Mouse (Mus musculus) right cerebral cortex, postnatal 25 days (tissue): ENCODE measurements around the gene Pou2f3.

Experiments used
- DNase-seq: peaks from one replicate; pipeline ENCODE4 v3.0.0; 2022

Gene Pou2f3

DNA sequence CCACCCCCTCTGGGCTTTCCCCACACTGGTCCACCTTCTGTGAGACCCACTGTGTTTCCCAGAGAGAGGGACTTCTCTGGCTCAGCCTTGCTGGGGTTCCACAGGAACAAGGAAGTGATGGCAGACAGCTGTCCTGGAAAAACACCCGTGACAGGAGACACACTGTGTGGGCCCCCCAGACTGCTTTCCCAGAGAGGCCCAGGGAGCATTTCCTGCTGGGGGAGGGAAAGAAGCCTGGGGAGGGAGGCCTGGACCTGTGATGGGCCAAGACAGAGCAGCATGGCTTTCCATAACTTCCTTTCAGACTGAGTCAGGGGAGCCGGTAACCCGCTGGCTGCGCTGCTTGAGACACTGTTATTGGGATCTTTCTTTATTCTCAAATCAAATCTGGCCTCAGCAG lies 20.7 kb upstream of the Pou2f3 start:
- DNase-seq, result no peak

DNA sequence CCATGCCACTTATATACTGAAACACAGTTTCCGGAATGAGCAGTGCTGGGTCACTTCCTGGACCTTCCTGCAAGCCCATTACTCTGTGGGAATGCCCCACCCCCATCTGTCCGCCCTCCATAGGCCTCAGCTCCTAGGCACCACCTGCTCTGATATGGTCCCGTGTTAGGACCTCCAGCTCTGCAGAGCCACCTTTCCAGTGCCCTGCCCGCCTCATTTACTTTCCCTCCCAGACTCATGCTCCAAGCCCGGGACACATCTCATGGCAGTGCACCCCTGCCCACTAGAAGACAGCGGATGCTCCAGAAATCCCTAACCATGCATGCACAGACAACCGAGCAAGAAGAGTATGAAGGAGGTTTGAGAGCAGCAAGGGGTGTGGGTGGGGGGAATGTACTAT lies 19.8 kb upstream of the Pou2f3 start:
- DNase-seq, result no peak

DNA sequence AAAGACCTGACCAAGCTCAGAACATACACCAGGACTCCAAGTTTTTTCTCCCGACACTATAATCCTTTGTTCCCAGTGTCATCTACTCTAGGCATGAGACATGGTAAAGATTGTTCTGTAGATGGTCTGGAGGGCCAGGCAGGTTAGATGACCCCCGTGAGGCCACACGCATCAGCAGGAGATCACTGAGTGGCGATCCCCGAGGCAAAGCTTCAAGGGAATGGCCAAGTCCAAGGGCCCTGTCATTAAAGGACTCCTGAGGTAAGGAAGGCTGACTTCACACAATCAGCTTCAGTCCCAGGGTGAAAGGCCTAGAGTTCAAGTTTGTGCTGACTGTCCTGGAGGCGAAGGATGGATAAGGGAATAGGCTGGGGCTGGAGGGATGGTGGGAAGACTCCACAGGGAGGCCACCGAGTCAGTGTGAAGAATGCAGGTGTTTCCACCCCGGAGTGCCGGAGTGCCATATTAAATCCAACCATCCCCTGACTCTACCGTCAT lies 19.3 kb upstream of the Pou2f3 start:
- DNase-seq, result no peak

DNA sequence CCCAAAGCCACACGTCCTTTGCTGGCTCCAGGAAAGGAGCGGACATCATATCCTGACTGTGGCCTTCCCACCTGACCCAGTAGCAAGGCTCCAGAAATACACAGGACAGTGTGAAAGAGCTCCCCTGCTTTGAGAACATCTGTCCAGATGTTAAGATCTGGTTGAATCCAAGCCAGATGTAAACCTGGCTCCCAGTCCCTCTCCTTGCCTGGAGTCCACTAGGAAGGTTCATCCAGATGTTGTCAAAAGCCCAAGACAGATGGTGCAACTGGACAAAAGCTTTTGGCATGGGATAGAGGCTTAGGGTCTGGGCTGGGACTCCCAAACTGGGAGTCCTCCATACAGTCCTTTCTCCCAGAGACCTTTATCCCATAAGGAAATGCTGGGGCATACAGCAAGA lies 18.6 kb upstream of the Pou2f3 start:
- DNase-seq, result no peak

DNA sequence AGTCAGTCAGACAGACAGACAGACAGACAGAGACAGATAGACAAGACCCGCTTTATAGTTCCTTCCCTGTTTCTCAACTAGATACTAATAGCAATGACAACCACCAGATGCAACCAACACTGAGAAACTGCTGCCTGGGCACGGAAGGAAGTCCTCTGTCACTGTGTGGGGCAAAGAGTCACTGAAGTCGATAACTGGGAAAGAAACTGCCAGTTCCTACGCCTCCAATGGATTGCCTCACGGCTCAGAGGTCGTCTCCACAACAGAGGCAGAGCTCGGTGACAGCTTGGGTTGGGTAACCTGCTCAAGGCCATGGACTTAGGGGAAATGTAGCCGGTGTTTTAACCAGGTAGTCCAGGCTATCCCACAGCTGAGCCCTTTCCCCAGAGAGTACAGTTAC lies 17.5 kb upstream of the Pou2f3 start:
- DNase-seq, result no peak

DNA sequence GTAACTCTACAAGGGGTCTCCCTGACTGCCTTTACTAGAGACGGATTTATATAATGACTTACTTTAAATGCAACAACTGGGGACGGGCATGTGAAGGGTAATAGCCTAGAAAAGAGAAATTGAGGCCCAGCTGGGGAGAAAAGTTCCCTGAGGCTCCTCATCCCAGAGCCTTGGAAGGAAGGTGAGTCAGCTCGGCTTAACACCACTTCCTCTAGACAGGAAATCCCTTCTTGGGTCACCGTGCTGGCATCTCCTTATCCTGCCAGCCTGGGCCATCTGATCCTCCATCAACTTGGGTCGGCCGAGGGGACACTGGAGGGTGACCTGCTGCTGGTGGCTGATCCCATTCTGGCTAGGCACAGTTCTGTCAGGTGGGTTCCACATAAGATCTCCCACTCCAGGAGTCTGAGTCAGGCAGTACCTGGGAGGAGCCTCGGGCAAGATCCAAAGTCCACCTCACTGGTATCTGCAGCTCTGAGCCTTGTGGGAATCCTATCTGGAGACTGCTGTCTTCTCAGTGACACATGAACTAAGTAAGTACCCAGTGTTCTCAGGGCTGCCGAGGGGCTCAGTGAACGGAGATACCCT lies 16.5 kb upstream of the Pou2f3 start:
- no peak for DNase-seq

DNA sequence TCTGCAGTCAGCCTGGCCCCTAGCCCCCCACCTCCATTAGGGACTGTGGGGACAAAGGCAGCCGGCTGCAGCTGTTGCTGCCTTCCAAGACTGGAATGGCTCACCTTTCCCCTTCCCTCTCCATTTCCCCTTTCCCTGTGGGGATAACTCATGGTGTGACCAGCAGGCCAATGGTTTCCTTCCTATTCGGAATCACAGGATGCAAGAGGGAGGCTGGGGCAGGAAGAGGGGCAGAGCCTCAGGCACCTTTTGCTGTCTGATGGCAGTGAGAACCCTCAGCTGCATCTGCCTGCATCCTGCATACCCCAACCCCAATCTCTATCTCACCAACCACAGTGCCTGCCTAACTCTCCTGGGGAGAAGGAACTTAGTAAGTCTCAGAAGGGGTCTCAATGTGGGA lies 15.3 kb upstream of the Pou2f3 start:
- no peak for DNase-seq

DNA sequence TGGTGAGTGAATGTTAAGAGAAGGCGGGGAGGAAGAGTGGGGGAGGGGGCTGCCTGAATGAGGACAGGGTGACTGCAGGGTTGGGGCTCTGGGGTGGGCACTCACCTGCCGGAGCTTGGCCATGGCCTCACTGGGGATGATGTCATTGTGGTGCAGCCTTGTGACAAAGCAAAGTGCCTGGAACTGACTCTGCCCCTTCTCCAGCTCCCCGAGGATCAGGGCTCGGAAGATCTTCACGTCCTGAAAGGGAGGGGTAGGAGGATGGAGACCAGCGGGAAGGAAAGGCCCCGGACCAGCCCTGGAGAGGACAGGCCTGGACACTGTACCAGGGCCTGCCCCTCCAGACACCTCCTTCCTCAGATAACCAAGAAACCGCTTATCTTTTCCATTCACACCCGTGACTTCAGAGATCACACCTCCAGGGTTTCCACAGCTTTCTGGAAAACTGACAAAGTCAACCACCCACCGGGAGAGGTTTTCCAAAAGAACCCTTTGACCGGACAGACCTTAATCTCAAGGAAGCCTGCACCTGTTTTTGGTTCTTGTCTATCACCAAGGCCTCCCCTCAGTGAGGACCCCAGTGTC lies 14.7 kb upstream of the Pou2f3 start:
- DNase-seq, result no peak

DNA sequence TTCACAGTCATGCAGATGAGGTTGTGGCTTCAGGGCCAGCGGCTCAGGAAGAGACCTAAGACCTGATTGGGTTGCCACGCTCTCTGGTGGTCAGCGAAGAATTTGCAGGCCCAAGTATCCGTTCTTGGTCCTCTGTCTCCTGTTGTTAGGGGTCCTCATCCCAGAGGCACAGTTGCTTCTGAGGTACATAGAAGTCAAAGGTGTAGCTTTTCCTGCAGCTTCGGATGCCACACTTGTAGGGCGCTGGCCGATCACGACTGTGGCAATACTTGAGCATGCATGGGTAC lies 12.2 kb upstream of the Pou2f3 start:
- DNase-seq, result no peak

DNA sequence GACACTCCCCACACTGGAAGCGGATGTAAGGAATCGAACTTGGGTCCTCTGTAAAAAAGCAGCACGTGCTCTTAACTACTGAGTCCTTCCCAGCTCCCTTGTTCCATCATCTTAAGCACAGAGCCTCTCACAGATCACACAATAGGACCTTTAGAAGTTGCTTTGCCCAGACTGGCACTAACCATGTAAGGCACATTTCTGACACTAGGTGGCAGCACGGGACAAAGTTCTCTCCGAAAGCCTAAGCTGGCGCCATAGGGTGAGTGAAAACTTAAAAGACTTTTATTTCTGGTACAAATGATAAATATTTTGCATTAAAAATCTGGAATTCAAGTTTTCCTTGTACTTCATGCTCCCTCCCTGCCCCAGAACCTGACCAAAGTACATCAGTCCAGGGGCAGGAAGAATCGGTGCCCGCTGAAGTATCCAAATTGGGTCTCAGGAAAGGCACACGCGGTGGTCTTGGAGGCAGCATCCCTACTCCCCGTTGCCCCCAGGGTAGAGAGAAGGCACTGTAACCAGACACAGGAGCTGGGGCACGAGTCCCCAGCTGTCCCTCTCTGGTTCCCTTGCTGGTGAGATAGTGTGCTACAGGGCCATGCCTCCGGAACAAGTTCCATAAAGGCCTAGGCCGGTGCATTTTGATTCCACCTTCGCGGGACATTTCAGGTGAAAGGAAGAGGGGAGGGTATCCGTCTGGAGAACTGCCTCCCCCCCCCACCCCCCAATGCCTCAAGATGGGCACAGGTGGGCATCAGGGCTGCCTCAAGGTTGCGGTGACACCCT lies 11.7 kb upstream of the Pou2f3 start:
- peak; percentile 78 for DNase-seq

DNA sequence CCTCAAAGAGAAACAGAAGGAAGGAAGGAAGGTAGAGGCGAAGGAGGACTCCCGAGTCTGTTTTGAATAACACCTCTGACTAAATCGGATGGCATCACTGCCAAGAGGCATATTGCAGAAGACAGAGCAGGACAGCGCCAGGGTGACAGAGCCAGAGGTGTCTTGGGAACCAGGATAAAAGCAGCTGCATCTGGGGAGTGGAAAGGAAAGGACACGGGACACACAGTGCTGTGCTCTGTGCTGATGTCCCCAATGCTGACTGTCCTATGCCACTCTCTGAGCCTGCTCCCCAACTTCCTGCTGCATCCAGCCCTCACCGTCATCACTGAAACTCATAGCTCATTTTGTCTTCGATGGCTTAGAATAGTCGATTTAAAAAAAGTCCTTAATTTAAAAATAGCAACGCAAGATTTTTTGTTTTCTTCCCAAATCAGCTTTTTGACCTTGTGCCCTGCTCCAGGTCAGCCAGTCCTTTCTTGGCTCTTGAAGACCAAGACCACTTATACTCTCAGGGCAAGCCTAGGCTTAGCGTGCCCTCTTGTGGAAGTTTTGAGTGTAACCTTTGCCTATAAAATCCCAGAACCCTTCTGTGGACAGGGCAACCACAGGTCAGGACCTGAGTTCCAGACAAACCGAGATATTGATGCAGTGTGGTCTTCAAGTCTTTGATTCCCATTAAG lies 742 bp upstream of the Pou2f3 start:
- peak; percentile 29 for DNase-seq

DNA sequence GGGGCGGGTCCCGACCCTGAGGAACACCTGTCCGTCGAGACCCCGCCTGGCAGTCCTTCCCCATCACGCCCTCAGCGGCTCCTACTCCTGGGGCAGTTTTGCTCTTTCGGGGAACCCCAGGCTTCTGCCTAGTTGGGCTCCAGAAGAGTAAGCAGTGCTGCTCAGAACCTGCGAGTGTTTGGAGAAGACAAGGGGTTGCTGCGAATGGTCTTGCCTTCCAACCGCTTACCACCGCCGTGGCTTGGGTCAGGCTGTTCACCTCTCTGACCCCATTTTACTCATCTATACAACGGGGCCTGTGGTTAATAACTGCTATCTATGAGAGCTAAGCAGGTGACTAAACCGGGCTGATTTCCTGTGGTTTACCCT lies 4.2 kb downstream of the Pou2f3 start:
- no peak for DNase-seq

DNA sequence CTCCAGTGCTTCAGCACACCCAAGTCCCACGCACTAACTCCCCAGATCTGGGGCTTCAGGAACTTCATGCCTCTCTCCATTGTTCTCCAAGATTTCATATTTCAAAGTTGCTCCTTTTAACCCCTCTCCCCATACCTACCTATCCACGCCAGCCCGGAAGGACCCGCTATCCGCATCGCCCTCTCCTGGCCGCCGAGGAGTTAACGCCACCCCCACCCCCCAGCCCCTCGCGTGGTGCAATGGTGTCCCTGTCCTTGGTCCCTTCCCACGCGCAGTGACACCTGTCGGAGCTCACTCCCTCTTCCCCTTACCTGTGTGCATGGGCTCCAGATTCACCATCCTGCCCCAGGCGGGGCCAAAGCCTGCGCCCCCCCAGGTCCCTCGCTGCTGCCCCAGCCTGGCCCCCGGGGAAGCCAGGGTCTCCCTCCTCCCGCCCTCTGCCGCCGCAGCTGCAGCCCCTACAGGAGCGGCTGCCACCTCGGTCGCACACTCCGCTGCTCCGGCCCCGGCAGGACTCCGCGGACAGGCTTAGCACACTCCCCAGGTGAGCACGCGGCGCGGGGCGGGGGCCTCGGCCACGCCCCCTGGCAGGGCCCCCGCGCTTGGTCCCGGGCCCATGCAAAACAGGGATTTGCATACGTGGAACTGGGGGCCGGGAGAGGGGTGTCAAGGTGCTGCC lies 4.7 kb downstream of the Pou2f3 start:
- DNase-seq, result no peak

DNA sequence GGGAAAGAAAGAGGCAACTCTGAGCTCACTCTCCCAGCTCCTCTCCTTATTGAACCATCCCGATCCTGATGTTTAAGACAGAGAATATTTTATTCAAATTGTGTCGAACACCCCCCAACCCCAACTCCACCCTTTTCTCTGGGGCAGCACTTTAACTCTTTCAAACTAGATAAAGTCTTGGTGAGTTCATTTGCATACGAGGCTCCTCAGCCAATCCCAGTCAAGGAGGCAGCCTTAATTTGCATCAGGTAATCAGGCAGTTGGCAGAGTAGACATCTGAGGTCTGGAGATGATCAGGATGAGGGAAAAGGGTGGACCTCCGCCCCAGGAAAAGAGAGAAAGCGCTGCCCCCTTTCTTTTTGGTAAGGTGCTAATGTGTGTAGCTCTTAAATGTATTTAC lies 10.0 kb downstream of the Pou2f3 start:
- no peak for DNase-seq

DNA sequence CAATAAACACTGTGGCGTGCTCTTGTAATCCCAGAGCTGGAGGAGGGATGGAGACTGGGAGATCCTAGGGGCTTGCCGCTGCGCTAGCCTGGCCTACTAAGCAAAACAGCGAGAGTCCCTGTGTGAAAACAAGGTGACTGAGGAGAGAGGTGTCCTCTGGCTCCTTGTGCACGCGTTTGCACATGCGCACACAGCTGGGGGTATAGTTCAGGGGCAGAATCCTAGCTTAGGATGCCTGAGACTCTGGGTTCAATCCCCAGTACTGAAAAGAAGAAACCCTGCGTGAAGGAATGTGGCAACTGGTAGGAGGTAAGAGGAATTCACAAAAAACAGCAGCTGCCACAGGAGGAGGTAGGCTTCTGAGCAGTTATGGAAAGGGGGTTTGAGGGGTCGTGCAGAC lies 16.2 kb downstream of the Pou2f3 start:
- DNase-seq, result no peak

DNA sequence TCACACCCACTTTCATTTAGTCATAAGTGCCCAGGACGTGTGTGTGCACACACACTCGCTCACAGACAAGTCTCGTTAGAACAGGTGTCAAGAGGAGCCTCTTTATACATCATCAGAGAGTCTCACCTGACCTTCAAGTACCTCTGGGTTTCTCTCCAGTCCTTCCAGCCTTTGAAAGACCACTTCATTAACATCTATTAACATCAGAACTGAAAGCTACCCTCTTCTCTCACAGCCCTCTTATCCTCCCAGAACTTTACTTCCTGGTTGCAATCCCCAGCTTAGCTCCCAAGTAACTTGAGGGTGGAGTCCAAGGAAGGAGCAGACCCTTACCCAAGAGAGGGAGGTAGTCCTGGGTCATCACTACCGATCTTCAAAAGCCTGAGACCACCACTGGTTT lies 18.6 kb downstream of the Pou2f3 start:
- no peak for DNase-seq

DNA sequence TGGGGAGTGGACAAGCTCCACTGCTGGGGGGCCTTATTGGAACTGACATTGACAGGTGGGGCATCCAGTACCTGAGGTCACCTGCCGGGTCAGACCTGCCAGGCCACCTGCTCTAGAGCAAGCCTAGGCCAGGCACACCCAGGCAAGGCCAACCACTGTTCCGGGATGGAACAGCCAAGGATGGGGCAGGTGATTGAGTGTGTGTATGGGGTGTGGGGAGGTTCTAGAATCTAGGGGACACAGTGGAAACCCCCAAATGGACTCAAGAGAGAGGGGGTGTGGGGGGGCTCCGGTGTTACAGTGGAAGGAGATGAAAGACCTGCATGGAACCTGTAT lies 21.2 kb downstream of the Pou2f3 start:
- DNase-seq, result no peak

DNA sequence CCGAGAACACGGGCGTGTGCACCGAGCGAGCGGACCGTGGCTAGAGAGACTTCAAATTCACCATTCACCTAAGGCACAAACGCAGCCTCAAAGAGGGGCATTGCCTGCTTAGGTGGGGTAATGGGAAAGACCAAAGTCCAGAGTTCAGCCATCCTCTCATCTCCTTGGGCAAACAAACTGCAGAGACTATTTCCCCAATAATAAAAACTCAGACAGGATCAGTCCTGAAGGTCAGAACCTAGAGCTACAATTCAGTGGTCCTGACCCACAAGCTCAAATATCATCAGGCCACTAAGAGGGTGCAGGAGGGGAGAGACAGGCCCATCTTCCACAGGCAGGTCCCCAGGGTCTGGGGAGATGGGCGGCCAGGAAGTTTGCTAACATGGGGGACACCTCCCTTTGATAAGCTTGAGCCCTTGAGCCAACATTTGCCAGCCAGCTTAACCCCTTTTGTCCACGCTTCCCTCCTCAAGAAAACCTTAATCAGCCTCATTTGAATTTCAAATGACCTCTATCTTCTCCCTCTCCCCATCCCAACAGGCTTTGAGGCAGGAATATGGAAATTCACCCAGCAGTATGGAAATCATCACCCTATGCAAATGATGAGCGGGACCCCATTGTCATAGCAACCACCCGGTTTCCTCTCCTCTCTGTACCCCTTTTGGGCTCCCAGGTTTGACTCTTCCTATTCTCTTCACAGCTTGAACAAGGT lies 21.7 kb downstream of the Pou2f3 start:
- no peak for DNase-seq

DNA sequence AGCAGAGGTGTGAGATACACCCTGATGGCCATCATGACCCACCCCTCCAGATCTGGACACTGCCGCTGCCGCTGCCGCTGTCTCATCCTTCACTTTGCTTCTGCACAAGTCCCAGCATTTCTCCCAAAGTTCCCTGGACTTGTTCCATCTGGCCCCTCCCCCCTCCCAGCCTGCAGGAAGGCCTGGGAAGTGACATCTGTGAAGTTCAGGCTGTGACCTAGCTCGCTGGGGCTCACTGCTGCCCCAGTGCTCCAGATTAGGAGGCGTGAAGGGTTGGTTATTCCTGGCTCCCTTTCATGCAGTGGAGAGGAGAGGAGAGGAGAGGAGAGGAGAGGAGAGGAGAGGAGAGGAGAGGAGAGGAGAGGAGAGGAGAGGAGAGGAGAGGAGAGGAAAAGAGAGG lies 30.6 kb downstream of the Pou2f3 start:
- no peak for DNase-seq

DNA sequence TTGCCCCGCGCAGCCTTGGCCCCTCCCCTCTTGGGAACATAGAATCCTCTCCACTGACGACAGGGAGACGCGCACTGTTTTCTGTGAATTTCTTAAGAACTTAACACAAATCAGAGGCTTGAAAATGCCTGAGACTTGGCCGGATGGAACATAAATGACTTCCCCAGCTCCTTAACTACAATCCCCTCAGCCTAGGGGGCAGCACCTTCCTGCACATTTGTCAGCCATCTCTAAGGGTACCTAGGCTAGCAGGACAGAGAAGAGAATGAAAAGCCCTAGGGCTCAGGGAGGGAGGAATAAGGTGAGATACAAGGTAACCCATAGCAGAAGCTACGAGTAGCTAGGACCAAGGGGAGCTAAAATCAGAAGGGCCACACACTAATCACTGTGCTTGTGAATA lies 32.0 kb downstream of the Pou2f3 start:
- no peak for DNase-seq

DNA sequence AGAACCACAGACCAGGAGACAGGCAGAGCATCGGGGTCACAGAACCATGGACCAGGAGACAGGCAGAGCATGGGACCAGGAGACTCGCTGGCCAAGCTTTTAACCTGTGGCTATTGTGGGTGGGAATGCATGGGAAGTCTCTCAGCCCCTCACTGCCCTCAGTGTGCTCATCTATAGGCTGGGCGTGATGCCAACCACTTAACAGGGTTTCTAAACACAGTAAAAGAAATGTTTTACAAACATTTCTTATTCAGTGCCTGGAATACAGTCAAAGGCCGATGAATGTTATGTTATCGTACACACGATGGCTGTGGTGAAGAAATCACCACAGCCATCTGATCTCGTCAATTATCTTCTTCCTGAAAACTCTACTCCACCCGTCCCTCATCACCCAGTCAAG lies 43.1 kb downstream of the Pou2f3 start:
- no peak for DNase-seq

DNA sequence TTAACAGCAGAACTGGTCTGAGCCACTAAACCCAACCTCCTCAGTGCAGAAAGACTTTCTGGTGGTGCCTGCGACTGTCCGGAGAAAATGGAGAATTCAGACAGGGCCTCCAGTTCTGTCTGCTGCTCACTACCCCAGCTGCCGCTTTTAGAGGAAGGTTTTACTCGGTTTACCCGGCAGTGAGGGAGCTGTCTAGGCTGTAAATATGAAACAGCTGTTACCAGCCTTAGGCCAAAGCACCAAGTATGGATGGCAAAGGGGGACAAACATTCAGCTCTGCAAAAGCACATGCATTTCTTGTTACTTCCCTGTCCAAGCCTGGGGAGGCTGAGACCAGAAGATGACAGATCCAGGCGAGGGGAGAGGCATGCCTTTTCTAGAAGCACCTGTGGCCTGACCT lies 43.8 kb downstream of the Pou2f3 start:
- DNase-seq, result no peak

DNA sequence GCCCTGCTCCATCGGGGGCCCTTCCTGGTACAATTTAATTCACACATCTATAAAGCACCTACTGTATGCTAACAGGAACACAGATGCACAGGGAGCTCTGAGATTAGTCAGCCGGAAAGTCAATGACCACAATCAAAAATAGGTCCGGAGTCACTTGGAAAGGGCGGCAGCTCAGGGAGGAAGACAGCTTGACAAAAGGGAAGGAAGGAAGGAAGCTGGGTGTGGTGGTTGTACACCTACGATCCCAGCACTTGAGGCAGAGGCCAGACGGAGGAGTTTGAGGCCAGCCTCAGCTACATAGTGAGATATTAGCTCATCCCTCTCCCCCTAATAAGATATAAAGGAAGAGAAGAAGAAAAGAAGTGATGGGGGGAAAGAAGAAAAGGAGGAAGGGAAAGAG lies 54.2 kb downstream of the Pou2f3 start:
- DNase-seq, result no peak
